Mouse (Mus musculus): ENCODE measurements around the gene Ttc32.

The Ttc32 gene

DNA sequence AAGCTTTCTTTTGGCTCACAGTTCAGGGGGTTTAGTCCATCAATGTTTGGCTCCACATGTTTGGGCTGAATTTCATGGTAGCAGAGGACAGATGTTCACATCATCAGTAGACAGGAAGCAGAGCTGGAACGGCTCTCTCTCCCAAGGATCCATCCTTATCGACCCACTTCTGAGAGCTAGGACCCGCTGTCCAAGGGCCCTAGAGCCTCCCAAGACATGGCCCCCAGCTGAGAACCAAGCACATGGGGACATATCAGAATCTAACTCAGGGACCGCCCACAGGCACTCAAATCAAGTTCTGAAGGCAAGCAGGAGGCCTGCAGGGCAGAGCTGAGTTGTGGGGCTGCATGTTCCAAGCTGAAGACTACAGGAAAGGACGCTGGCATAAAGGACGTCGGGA is 14.9 kb downstream of the Ttc32 start:
- no peak for DNase-seq (ENCODE audit: low spot score in 2 of 2)

GRCm38 (mm10) chr12:9046674-9047073 is 16.9 kb downstream of the Ttc32 start:
- DNase-seq (ENCODE audit: low spot score in 2 of 2), result no peak

DNA sequence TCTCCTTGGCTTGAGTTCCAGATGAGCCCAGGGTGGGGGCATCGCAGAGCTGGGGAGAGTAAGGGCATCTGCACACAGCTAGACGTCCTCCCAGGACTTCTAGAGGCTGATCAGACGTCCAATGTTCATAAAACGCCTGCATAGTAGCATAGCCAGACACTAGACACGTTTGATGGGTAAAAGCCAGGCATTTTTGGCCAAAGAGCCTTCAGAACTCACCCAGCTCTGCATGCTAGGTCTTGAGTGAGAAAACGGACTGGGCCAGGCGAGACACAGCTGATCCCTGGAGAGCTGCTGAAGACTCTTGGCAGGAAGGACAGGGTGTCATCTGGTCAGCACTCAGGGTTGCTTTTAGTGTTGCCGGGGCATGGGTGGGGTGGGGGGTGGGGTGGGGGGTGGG is 18.3 kb downstream of the Ttc32 start:
- DNase-seq (ENCODE audit: low spot score in 2 of 2), result no peak

GRCm38 (mm10) chr12:9050824-9051223 is 21.0 kb downstream of the Ttc32 start:
- DNase-seq (ENCODE audit: low spot score in 2 of 2), result no peak

DNA sequence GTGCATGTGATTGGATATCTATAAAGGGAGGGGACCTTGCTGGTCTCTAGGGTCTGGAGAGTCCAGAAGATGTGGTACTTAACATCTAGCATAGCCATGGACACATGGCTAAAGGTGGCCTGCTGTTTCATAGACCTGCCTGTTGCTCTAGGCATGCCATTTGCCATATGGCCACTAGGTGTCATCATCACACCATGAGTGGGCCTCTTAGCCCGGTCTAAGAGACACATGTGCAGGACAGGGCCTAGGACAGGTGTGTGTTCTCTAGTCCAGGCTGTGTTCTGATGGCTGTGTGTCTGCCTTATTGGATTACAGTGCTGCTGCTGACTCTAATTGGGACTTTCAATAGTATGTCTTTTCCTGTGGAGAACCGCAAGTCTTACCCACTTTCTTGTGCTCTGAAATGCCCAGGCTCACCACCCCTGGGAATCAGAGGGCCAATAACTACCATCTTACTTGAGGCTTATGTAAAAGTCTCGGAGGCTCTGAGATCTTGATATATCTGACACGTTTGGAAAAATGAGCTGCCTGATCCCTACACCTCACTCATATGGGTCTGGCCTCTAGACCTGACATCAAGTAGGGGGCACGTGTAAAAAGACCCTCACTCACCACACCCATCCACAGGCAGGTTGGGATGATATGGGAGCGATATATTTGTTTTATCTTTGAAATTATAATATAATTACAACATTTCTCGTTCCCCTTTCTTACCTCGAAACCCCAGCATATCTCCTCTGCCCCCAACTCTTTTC is 22.5 kb downstream of the Ttc32 start:
- peak; percentile 72 to 85 for DNase-seq (ENCODE audit: low spot score in 2 of 2)

- DNase-seq (ENCODE audit: low spot score in 2 of 2), result no peak
Observed at GRCm38 (mm10) chr12:9053345-9053744, 23.5 kb downstream of the Ttc32 start.

- no peak for DNase-seq (ENCODE audit: low spot score in 2 of 2)
Observed at GRCm38 (mm10) chr12:9054012-9054411, 24.2 kb downstream of the Ttc32 start.

GRCm38 (mm10) chr12:9055269-9055668 is 25.5 kb downstream of the Ttc32 start:
- no peak for DNase-seq (ENCODE audit: low spot score in 2 of 2)

GRCm38 (mm10) chr12:9059502-9059901 is 29.7 kb downstream of the Ttc32 start:
- no peak for DNase-seq (ENCODE audit: low spot score in 2 of 2)

DNA sequence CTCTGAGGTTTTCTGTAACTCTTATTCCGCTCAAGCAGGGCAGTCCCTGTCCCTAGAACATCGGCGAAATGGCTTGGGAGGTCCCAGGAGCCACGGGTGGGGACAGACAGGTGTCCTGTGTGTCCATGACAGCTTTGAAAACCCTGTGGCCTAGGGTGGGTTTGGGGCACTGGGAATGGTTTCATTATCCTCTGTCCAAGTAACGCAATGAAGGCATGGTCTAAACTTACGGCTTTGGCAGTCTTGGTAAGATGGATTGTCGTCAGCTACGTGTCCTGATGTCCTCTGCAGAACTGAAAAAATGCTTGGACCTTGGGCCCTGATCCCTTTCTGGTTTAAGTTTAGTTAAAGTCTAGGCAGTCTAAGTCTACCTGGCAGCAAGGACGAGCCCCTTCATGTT is 30.2 kb downstream of the Ttc32 start:
- no peak for DNase-seq (ENCODE audit: low spot score in 2 of 2)

DNA sequence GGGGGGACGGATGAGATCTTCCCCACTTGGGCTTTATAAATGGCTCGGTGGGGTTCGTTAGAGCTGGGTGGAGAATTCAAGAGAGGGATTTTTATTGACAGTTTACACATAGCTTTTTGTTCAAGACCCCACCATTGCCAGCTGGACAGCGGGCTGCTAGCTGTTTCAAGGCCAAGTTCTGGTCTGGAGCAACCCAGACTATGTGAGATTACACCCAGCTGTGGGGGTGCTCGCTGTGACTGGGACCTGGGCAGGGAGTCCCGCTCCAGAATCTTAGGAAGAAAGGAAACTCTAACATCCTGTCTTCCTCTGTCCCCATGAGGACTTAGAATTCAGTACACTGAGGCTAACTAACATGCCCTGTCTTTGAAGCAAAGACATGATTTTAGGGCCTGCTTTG is 33.8 kb downstream of the Ttc32 start:
- no peak for DNase-seq (ENCODE audit: low spot score in 2 of 2)

DNA sequence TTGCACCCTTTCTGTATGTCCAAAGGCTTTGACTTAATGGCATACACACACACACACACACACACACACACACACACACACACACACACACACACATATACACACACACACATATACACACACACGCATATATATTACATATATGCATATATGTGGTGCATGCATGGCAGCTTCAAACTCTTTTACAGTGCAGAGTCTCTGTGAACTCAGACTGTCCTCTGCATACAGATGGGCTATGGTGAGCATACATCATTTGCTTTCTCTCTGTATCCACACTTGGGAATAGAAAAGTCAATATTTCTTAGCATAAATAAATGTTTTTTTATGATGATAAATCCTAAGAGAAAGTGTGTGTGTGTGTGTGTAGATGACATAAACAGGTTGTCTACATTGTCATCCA is 41.3 kb downstream of the Ttc32 start:
- DNase-seq (ENCODE audit: low spot score in 2 of 2), result no peak

- peak; percentile 28 to 39 for DNase-seq (ENCODE audit: low spot score in 2 of 2)
Observed at GRCm38 (mm10) chr12:9071493-9071892, 41.7 kb downstream of the Ttc32 start.

DNA sequence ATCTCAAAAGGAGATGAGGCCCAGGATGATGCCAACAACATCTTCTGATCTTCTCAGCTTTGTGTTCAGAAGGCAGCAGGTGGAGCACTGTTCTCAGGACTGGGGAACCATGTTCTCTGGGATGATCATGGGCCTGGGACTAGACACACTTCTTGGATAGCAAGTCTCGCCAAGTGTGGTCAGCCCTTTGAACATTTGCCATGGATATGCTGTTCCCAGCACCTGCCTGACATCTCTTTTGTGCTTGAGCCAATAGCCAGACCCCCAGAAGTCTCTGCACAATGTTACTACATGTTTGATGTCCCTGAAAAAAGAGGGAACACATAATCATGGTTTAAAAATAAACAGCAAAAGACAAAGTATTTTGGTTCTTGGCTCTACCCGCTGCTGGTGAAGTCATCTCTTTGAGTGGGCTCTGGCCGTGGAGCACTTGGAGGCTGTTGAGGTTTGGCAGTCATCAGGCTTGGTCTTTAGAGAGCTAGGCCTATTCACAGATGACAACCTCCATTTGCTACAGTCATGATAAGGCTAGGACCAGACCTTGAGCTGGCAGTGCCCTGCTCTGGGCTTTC is 47.8 kb downstream of the Ttc32 start:
- no peak for DNase-seq (ENCODE audit: low spot score in 2 of 2)

DNA sequence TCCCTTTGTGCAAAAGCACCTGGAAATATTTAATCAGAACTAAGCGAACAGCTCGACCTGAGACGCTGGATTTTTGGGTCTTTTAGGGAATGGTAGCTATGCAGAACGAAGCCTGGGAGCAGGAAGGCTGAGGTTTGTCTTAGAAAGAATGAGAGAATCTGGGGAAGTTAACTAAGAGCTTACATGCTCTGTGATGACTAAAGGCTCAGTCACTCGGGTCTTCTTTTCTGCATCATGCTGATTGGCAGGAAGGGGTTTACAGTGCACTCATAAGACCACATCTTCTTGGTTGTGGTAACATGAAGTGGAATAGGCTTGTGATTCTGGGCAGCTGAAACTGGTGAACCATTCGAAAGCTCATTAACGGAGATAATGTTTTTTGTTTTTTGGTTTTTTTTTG is 60.4 kb downstream of the Ttc32 start:
- no peak for DNase-seq (ENCODE audit: low spot score in 2 of 2)

All from right cerebral cortex, postnatal 10 days (tissue).